Mouse (Mus musculus) intestine, embryonic 14.5 days (tissue): ENCODE measurements around the gene Il6st. TPM values are rescaled to one million over a fixed set of nuclear protein-coding genes. Genes with fewer than 3 reads are reported as not detected.

Source experiments
- ATAC-seq: fragments of 200-750 bp; cut with Nextera tagmentation; replicated peaks from 2 replicates; pipeline ENCODE4 v1.8.0; 2017; ENCODE audit warnings: low read depth, moderate number of reproducible peaks, moderate TSS enrichment, moderate library complexity; ENCODE audit not compliant: low FRiP score, low TSS enrichment
- DNase-seq: peaks from one replicate; pipeline ENCODE4 v3.0.0-alpha.2; 2018; ENCODE audit warnings: low spot score
- H3K27ac ChIP-seq: fragments of 300-500 bp; sonication (generic); 2 replicates; pipeline ENCODE4 v1.5.1; 2014; ENCODE audit warnings: low read depth, mild to moderate bottlenecking, control low read depth
- H3K27me3 ChIP-seq: fragments of 300-500 bp; sonication (generic); replicated peaks from 2 replicates; pipeline ENCODE4 v1.6.1; 2014; ENCODE audit warnings: low read length, control low read depth; ENCODE audit not compliant: control insufficient read depth, insufficient read depth
- H3K36me3 ChIP-seq: fragments of 300-500 bp; sonication (generic); 2 replicates; pipeline ENCODE4 v1.6.1; 2014; ENCODE audit warnings: low read length, control low read depth; ENCODE audit not compliant: control insufficient read depth, insufficient read depth
- H3K4me1 ChIP-seq: fragments of 300-500 bp; sonication (generic); replicated peaks from 2 replicates; pipeline ENCODE4 v1.6.1; 2014; ENCODE audit warnings: low read length, control low read depth, mixed read lengths; ENCODE audit not compliant: control insufficient read depth, insufficient read depth
- H3K4me2 ChIP-seq: fragments of 300-500 bp; sonication (generic); 2 replicates; pipeline ENCODE4 v1.6.1; 2014; ENCODE audit warnings: low read length
- H3K4me3 ChIP-seq: fragments of 300-500 bp; sonication (generic); 2 replicates; pipeline ENCODE4 v1.5.1; 2014; ENCODE audit warnings: low read depth, low read length, control low read depth, mixed read lengths
- H3K9ac ChIP-seq: fragments of 300-500 bp; sonication (generic); 2 replicates; pipeline ENCODE4 v1.6.1; 2014; ENCODE audit warnings: mild to moderate bottlenecking, low read length
- H3K9me3 ChIP-seq: fragments of 300-500 bp; sonication (generic); 2 replicates; pipeline ENCODE4 v1.6.1; 2016; ENCODE audit warnings: low read length, control low read depth; ENCODE audit not compliant: control insufficient read depth
- WGBS: fragments of 180-500 bp; shearing (Covaris S2); extraction: QIAGEN DNeasy Blood & Tissue Kit; methylation state at CpG from one replicate; pipeline ENCODE4 v1.1.7; 2014; 5-methylcytosine and 5-hydroxymethylcytosine counted together
- polyA plus RNA-seq: library from polyadenylated mRNA; unstranded; fragments of >200 nt; fragmentation: Nextera tagmentation; extraction: Ambion mirVana; gene quantifications from 2 replicates; pipeline ENCODE4 v1.2.1, GENCODE M21; 2014

Gene Il6st
- 46.2 and 46.5 TPM in 2 replicates for polyA plus RNA-seq

GRCm38 (mm10) chr13:112463868-112464625 lies at the start of gene Il6st:
Gene Il6st (plus strand): TSS chr13:112464070.
- H3K9me3 ChIP-seq = no peaks in the 10 kb centered on the region
- H3K27me3 ChIP-seq = no peaks in the 10 kb centered on the region
- WGBS = under 1% methylated on average over 77 of the region's 85 CpGs
- peak within 1 kb of the TSS; percentile 94 for H3K9ac ChIP-seq
- ATAC-seq = peak; percentile 99
- H3K4me1 ChIP-seq = peaks cover 21% of the 10 kb centered on the region
- peak within 1 kb of the TSS; percentile 78 for H3K4me2 ChIP-seq
- peak within 1 kb of the TSS; percentile 90 for H3K27ac ChIP-seq
- peak within 1 kb of the TSS; percentile 90 for H3K4me3 ChIP-seq
- no peaks in the 10 kb centered on the region for H3K36me3 ChIP-seq
- DNase-seq = peak; percentile 97

DNA sequence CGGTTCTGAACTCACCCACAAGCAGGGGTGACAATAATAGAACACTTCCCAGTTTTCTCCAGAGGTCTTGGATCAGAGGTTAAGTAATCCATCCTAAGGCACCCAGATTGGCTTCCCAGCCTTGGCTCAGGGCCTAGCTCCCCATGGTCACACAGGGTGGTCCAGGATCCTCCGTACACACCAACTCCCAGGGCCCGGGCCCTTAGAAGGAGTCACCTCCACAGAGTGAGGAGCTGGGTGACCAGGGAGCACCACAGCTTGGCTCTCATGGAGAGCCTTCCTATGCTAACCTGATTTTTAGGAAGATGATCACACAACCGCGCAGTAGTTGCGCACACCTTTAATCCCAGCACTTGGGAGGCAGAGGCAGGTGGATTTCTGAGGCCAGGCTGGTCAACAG lies 48.0 kb upstream of the Il6st start:
- no peak overlapping the region for H3K4me2 ChIP-seq
- H3K36me3 ChIP-seq = no peaks in the 10 kb centered on the region
- H3K4me1 ChIP-seq = peaks cover 9% of the 10 kb centered on the region
- H3K9ac ChIP-seq = no peak overlapping the region
- DNase-seq (no peak), ATAC-seq (no peak)
- no peaks in the 10 kb centered on the region for H3K9me3 ChIP-seq
- no peak overlapping the region for H3K4me3 ChIP-seq
- H3K27ac ChIP-seq = peak overlapping the region; percentile 67; the same call in 1 of the 2 replicates
- no peaks in the 10 kb centered on the region for H3K27me3 ChIP-seq
- 81% methylated on average over 6 of the region's 6 CpGs for WGBS

DNA sequence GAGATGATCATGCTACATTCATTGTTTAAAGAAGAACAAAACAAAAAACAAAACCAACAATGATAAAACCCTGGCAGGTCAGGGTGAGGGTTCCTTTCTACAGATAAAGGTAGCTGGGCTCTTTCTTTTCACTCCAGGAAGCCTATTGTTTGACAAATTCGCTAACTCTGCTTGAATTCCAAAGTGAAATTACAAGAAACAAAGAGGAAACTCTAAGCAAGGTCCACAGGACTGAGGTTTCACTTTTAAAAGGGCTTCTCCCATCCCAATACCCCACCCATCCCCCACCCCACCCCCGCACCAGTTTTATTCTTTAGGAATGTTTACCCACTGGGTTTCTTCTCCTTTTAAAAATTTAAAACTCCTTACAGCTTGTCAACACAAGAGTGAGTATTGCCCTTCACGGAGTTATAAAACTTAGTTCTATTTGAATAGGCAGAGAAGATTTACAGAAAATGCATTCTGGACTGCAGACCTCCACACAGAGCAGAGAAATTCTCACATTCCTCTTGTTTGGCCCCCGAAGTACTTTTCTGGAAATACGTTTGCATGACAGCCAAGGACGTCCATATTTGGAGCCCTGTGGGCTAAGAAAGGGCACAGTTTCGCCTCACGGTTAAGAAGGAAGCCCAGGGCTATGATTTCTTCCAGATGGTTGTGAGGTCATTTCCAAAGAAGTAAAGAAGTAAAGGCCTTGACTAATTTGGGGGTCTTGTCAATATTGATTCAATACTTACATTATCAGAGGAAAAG lies 47.3 kb upstream of the Il6st start:
- H3K36me3 ChIP-seq = no peaks in the 10 kb centered on the region
- H3K9me3 ChIP-seq = no peaks in the 10 kb centered on the region
- no peak overlapping the region for H3K4me3 ChIP-seq
- H3K27me3 ChIP-seq = no peaks in the 10 kb centered on the region
- H3K9ac ChIP-seq = no peak overlapping the region
- H3K4me2 ChIP-seq = peak overlapping the region; percentile 31
- no peak for ATAC-seq
- no peak for DNase-seq
- 10% methylated on average over 8 of the region's 8 CpGs for WGBS
- H3K27ac ChIP-seq = peak overlapping the region; percentile 67
- peaks cover 9% of the 10 kb centered on the region for H3K4me1 ChIP-seq

DNA sequence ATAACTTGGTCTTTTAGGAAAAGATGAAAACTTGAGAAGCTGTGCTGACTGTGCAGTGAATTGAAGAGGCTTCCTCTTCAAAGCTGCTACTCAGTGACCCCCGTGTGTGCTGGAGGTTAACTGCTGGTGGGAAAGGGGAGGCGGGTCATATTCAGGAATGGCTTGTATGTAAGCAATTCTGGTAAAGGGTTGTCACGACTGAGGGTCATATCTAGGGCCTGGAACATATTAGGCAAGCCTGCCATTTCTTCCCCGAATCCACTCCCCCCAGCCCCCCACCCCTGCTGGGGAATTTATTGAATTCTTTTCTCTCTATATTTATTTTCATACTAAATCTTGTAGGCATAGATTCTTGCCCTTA lies 46.7 kb upstream of the Il6st start:
- Histone ChIP-seq H3K27ac (peak overlapping the region; percentile 67), H3K27me3 (no peaks in the 10 kb centered on the region), H3K4me2 (no peak overlapping the region), H3K4me1 (peaks cover 9% of the 10 kb centered on the region), H3K9ac (no peak overlapping the region), H3K36me3 (no peaks in the 10 kb centered on the region), H3K9me3 (no peaks in the 10 kb centered on the region), H3K4me3 (no peak overlapping the region)
- no peak for DNase-seq
- WGBS = 20% methylated on average over 4 of the region's 4 CpGs
- ATAC-seq = no peak

- Histone ChIP-seq H3K27me3 (no peaks in the 10 kb centered on the region), H3K9ac (no peak overlapping the region), H3K36me3 (no peaks in the 10 kb centered on the region), H3K4me1 (peaks cover 9% of the 10 kb centered on the region), H3K9me3 (no peaks in the 10 kb centered on the region), H3K4me3 (no peak overlapping the region), H3K4me2 (no peak overlapping the region), H3K27ac (no peak overlapping the region)
- ATAC-seq (no peak), DNase-seq (no peak)
- WGBS = 77% methylated on average over 2 of the region's 2 CpGs
Measured at GRCm38 (mm10) chr13:112417861-112418423, 45.9 kb upstream of the Il6st start.

- Histone ChIP-seq H3K9me3 (no peaks in the 10 kb centered on the region), H3K4me1 (peaks cover 9% of the 10 kb centered on the region), H3K4me2 (no peak overlapping the region), H3K27me3 (no peaks in the 10 kb centered on the region), H3K9ac (no peak overlapping the region), H3K27ac (no peak overlapping the region), H3K36me3 (no peaks in the 10 kb centered on the region), H3K4me3 (no peak overlapping the region)
- DNase-seq = no peak
- ATAC-seq = no peak
- WGBS = 91% methylated on average over 4 of the region's 4 CpGs
Measured at GRCm38 (mm10) chr13:112418595-112418994, 45.3 kb upstream of the Il6st start.

- H3K9ac ChIP-seq = no peak overlapping the region
- ATAC-seq = no peak
- H3K9me3 ChIP-seq = no peaks in the 10 kb centered on the region
- peaks cover 6% of the 10 kb centered on the region; the same call in 1 of the 2 replicates for H3K4me1 ChIP-seq
- no peak overlapping the region for H3K4me3 ChIP-seq
- 80% methylated on average over 2 of the region's 2 CpGs for WGBS
- H3K36me3 ChIP-seq = no peaks in the 10 kb centered on the region
- H3K27me3 ChIP-seq = no peaks in the 10 kb centered on the region
- H3K27ac ChIP-seq = no peak overlapping the region
- H3K4me2 ChIP-seq = no peak overlapping the region
- DNase-seq = no peak
Measured at GRCm38 (mm10) chr13:112424212-112424611, 39.7 kb upstream of the Il6st start.

- Histone ChIP-seq H3K9me3 (no peaks in the 10 kb centered on the region), H3K9ac (no peak overlapping the region), H3K4me1 (peaks cover 6% of the 10 kb centered on the region; the same call in 1 of the 2 replicates), H3K36me3 (no peaks in the 10 kb centered on the region), H3K27ac (no peak overlapping the region), H3K4me3 (no peak overlapping the region), H3K27me3 (no peaks in the 10 kb centered on the region), H3K4me2 (no peak overlapping the region)
- DNase-seq (peak; percentile 29), ATAC-seq (no peak)
- 75% methylated on average over 7 of the region's 7 CpGs for WGBS
Measured at GRCm38 (mm10) chr13:112424635-112425034, 39.2 kb upstream of the Il6st start.
